ENCODE assay signal across 15 mouse cellular contexts in the genomic region with DNA sequence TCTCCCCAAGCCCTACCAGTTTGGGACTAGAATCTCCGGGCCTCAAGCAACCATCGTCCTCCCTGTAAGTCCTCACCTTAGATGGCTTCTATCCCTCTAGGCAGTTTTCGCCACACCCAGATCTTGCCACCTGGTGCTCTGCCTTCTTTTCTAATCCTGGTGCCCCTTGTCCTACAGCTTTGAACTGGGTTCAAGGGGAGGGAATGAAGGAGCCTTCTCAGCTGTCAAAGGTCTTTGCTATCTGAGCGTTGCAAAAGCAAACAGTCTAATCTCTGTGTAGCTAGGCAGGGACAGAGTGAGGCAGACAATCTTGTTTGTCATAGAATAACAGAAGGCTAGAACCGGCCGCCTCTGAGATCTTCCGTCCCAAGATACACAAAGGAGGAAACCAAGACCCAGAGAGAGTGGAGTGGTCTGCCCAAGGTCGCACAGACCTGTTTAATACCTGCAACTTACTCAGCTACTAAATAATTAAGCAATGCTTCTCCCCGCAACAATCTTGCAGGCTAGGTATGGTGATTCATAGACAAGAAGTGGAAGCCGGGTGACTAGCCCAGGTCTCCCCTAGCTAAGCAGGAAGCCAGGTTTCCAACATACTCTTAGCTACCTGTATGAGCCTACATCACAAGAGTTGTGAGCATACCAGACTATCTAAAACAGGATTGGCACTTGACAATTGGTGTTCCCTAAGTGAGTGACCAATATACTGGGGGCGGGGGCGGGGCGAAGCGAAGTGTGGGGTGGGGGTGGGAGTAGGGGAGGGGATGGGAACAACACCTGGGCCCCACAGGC. TPM values are rescaled to one million over a fixed set of nuclear protein-coding genes. Genes with fewer than 3 reads are reported as not detected.
A peak's percentile ranks its signal among the peaks of the same experiment; 100 is the strongest.
DNase-seq lines count a peak whose midpoint lies in the region; ATAC-seq lines count a peak whose summit lies in the region.
"Had no signal": no experiment of that assay in that cellular context is flagged by ENCODE, and none has a peak within 500 bp of the region (broad histone marks: within the 10 kb centered on the region; RNA-seq: fewer than 3 reads in every experiment).

Gene 9130230L23Rik (minus strand): TSS at position 152 of the 792 bp plus-strand sequence.

- H3K27me3 ChIP-seq in heart, embryonic 10.5 days (ENCODE audit: insufficient read depth, poor library complexity, severe bottlenecking): no peaks in the 10 kb centered on the region
- H3K27me3 ChIP-seq in lung, embryonic 16.5 days (ENCODE audit: control insufficient read depth, insufficient read depth, low read depth, low read length): no peaks in the 10 kb centered on the region
- no peaks in the 10 kb centered on the region; the same call in 1 of the 2 replicates for H3K27me3 ChIP-seq in liver, embryonic 12.5 days (replicated peaks)
- H3K27me3 ChIP-seq in stomach, embryonic 16.5 days (ENCODE audit: control insufficient read depth, insufficient read depth, low read length): no peaks in the 10 kb centered on the region
- H3K27me3 ChIP-seq in forebrain, embryonic 13.5 days: no peaks in the 10 kb centered on the region
- H3K27me3 ChIP-seq: hindbrain, embryonic 12.5 days; Patski had no signal

- DNase-seq in heart, embryonic 10.5 days (ENCODE audit: low spot score): no peak
- DNase-seq in heart, adult 8-10 months (ENCODE audit: low spot score): no peak
- DNase-seq in lung, postnatal 4 days: no peak
- no peak for DNase-seq in ovary, postnatal 14 days (ENCODE audit: low spot score)
- DNase-seq: adrenal gland, postnatal 10 days; gastrocnemius, postnatal 10 days had no signal

- H3K27ac ChIP-seq in heart, embryonic 10.5 days: peak within 1 kb of the TSS; percentile 22; the same call in 1 of the 2 replicates
- peak within 1 kb of the TSS; percentile 66 for H3K27ac ChIP-seq in lung, embryonic 16.5 days (ENCODE audit: low read length)
- no peak within 1 kb of the TSS for H3K27ac ChIP-seq in liver, embryonic 12.5 days
- peak within 1 kb of the TSS; percentile 94 for H3K27ac ChIP-seq in stomach, embryonic 16.5 days (ENCODE audit: low read length)
- no peak within 1 kb of the TSS for H3K27ac ChIP-seq in forebrain, embryonic 13.5 days
- H3K27ac ChIP-seq: hindbrain, embryonic 12.5 days had no signal

- peak; percentile 50 for ATAC-seq in lung, embryonic 16.5 days (ENCODE audit: low read depth)
- ATAC-seq in liver, embryonic 12.5 days: no peak
- peak; percentile 88 for ATAC-seq in stomach, embryonic 16.5 days (ENCODE audit: insufficient read depth, low FRiP score)
- ATAC-seq in forebrain, embryonic 13.5 days: no peak
- ATAC-seq: Patski had no signal

- peaks cover 16% of the 10 kb centered on the region for H3K4me1 ChIP-seq in heart, embryonic 10.5 days
- peaks cover 6% of the 10 kb centered on the region for H3K4me1 ChIP-seq in lung, embryonic 16.5 days (replicated peaks; ENCODE audit: control insufficient read depth, insufficient read depth, low read length)
- H3K4me1 ChIP-seq in liver, embryonic 12.5 days: peaks cover 13% of the 10 kb centered on the region
- H3K4me1 ChIP-seq in stomach, embryonic 16.5 days (ENCODE audit: control insufficient read depth, insufficient read depth, low read length): 0 out of 2 replicates have a peak, but pooled peaks cover 2% of the 10 kb centered on the region
- no peaks in the 10 kb centered on the region for H3K4me1 ChIP-seq in forebrain, embryonic 13.5 days
- H3K4me1 ChIP-seq: hindbrain, embryonic 12.5 days had no signal

- no peak within 1 kb of the TSS for H3K4me3 ChIP-seq in heart, embryonic 10.5 days
- H3K4me3 ChIP-seq in lung, embryonic 16.5 days (ENCODE audit: low read length): no peak within 1 kb of the TSS
- no peak within 1 kb of the TSS for H3K4me3 ChIP-seq in liver, embryonic 12.5 days
- H3K4me3 ChIP-seq in stomach, embryonic 16.5 days (replicated peaks; ENCODE audit: low read length): no peak within 1 kb of the TSS
- H3K4me3 ChIP-seq in forebrain, embryonic 13.5 days: no peak within 1 kb of the TSS
- H3K4me3 ChIP-seq: hindbrain, embryonic 12.5 days; myocyte had no signal

- no peaks in the 10 kb centered on the region for H3K9me3 ChIP-seq in heart, embryonic 10.5 days
- H3K9me3 ChIP-seq in lung, embryonic 16.5 days (ENCODE audit: control insufficient read depth, low read length): no peaks in the 10 kb centered on the region
- no peaks in the 10 kb centered on the region for H3K9me3 ChIP-seq in liver, embryonic 12.5 days (replicated peaks)
- no peaks in the 10 kb centered on the region for H3K9me3 ChIP-seq in stomach, embryonic 16.5 days (replicated peaks; ENCODE audit: control insufficient read depth, low read length)
- H3K9me3 ChIP-seq in forebrain, embryonic 13.5 days (replicated peaks): no peaks in the 10 kb centered on the region
- H3K9me3 ChIP-seq: hindbrain, embryonic 12.5 days had no signal

- WGBS in heart, embryonic 10.5 days: 36% methylated on average over 14 of the region's 14 CpGs
- 39% methylated on average over 14 of the region's 14 CpGs for whole genome bisulfite sequencing in lung, embryonic 16.5 days
- WGBS in liver, embryonic 12.5 days (ENCODE audit: insufficient replicate concordance): 42% methylated on average over 14 of the region's 14 CpGs
- 47% methylated on average over 14 of the region's 14 CpGs for WGBS in stomach, embryonic 16.5 days
- 70% methylated on average over 14 of the region's 14 CpGs for WGBS in forebrain, embryonic 13.5 days

- peak within 1 kb of the TSS; percentile 31 for H3K4me2 ChIP-seq in lung, embryonic 16.5 days (ENCODE audit: low read depth, low read length)
- peak within 1 kb of the TSS; percentile 32 for H3K4me2 ChIP-seq in liver, embryonic 12.5 days
- H3K4me2 ChIP-seq in stomach, embryonic 16.5 days (ENCODE audit: low read depth, low read length): peak within 1 kb of the TSS; percentile 40
- no peak within 1 kb of the TSS for H3K4me2 ChIP-seq in forebrain, embryonic 13.5 days
- H3K4me2 ChIP-seq: hindbrain, embryonic 12.5 days had no signal

- no peaks in the 10 kb centered on the region for H3K36me3 ChIP-seq in heart, embryonic 10.5 days
- H3K36me3 ChIP-seq in lung, embryonic 16.5 days (ENCODE audit: control insufficient read depth, insufficient read depth, low read length): no peaks in the 10 kb centered on the region
- H3K36me3 ChIP-seq in liver, embryonic 12.5 days: no peaks in the 10 kb centered on the region
- H3K36me3 ChIP-seq in stomach, embryonic 16.5 days (ENCODE audit: control insufficient read depth, insufficient read depth, low read length): no peaks in the 10 kb centered on the region
- no peaks in the 10 kb centered on the region for H3K36me3 ChIP-seq in forebrain, embryonic 13.5 days (ENCODE audit: poor library complexity, severe bottlenecking)
- H3K36me3 ChIP-seq: hindbrain, embryonic 12.5 days had no signal

- H3K9ac ChIP-seq in lung, embryonic 16.5 days (ENCODE audit: low read length): no peak within 1 kb of the TSS; the same call in 1 of the 2 replicates
- no peak within 1 kb of the TSS for H3K9ac ChIP-seq in liver, embryonic 12.5 days
- H3K9ac ChIP-seq in stomach, embryonic 16.5 days (ENCODE audit: low read length): peak within 1 kb of the TSS; percentile 48
- H3K9ac ChIP-seq in forebrain, embryonic 13.5 days: no peak within 1 kb of the TSS
- H3K9ac ChIP-seq: hindbrain, embryonic 12.5 days had no signal

RNA-seq across cellular contexts. Expression of gene 9130230L23Rik, which starts in this region (rescaled TPM):
- 0.12 and 0.75 TPM in 2 replicates for polyA plus RNA-seq in heart, embryonic 10.5 days (2016; fragmentation: Nextera tagmentation; extraction: Ambion mirVana)
- total RNA-seq in heart, adult 8-10 months (2022): not detected
- polyA plus RNA-seq in lung, embryonic 16.5 days (2015; fragmentation: Nextera tagmentation; extraction: Ambion mirVana): 1.4 and 2.3 TPM in 2 replicates
- polyA plus RNA-seq in liver, embryonic 12.5 days (2016; fragmentation: Nextera tagmentation; extraction: Ambion mirVana): 0.18 TPM in 1 of 2 replicates, not detected in the other
- polyA plus RNA-seq in stomach, embryonic 16.5 days (2015; fragmentation: Nextera tagmentation; extraction: Ambion mirVana): 1.9 and 2.6 TPM in 2 replicates
- polyA plus RNA-seq in forebrain, embryonic 13.5 days (2015; fragmentation: Nextera tagmentation; extraction: Ambion mirVana): not detected in 2 replicates
- total RNA-seq: adrenal gland, postnatal 10 days; layer of hippocampus, adult 18-20 months; left cerebral cortex, postnatal 25 days had no signal
- polyA plus RNA-seq: hindbrain, embryonic 12.5 days; Patski had no signal

Comparison
In these comparisons a context has a peak if more than half of its experiments do, and no peak if none do; other contexts are left out.
1. H3K27ac ChIP-seq: peak in heart, embryonic 10.5 days (single experiment), lung, embryonic 16.5 days (single experiment) and stomach, embryonic 16.5 days (single experiment); none in liver, embryonic 12.5 days (single experiment) and forebrain, embryonic 13.5 days (single experiment).
2. ATAC-seq: peak in lung, embryonic 16.5 days (single experiment) and stomach, embryonic 16.5 days (single experiment); none in liver, embryonic 12.5 days (single experiment) and forebrain, embryonic 13.5 days (single experiment).